Mouse (Mus musculus): Measurements from ENCODE around the gene Mta3. TPM values are rescaled to one million over a fixed set of nuclear protein-coding genes. Genes with fewer than 3 reads are reported as not detected.

Gene Mta3
- polyA plus RNA-seq, 1 experiment from 2014 or later: 35.0 TPM

DNA sequence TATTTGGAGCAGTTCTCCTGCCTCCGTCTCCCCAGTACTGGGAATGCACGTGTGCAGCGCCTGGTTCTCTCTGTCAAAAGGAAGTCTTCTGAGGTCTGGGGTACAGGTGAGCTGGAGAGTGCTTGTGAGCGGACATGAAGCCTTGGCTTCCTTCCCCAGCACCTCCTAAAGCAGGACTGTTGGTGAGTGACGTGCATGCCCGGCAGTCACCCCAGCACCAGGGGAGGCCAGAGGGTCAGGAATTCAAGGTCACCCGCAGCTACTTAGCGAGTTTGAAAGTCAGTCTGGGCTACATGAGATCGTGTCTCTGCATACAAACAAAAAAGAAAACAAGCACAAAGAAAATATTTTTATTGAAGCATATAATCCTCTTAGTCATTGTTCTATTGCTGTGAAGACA is 17.1 kb downstream of the Mta3 start:
- Histone ChIP-seq H3K27me3 (replicated peaks; ENCODE audit: control insufficient read depth, insufficient read depth, low read length) (no peaks in the 10 kb centered on the region), H3K9me3 (ENCODE audit: control insufficient read depth, low read length) (no peaks in the 10 kb centered on the region), H3K4me1 (ENCODE audit: control insufficient read depth, insufficient read depth, low read length) (no peaks in the 10 kb centered on the region), H3K9ac (ENCODE audit: low read depth, low read length) (no peak overlapping the region), H3K4me3 (ENCODE audit: low read length) (no peak overlapping the region), H3K36me3 (ENCODE audit: control insufficient read depth, insufficient read depth, low read length) (0 out of 2 replicates have a peak, but pooled peaks cover 4% of the 10 kb centered on the region), H3K27ac (ENCODE audit: low read length) (no peak overlapping the region), H3K4me2 (ENCODE audit: low read depth, low read length) (no peak overlapping the region)
- ATAC-seq: no peak
- WGBS: 75% methylated on average over 9 of the region's 9 CpGs

DNA sequence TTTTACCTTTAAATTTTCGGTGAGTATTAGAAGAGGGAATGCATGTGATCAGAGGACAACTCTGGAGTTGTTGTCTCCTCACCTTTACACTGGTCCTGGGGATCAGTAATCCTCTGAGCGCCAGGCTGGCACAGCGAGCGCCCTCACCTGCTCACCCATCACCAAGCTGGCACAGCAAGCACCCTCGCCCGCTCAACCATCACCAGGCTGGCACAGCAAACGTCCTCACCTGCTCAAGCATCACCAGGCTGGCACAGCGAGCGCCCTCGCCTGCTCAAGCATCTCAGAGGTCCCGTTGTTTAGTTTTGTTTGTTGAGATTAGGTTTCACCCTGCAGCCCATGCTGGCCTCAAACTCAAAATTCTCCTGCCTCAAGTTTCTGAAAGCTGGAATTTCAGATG is 20.5 kb downstream of the Mta3 start:
- Histone ChIP-seq H3K27ac (ENCODE audit: low read length) (no peak overlapping the region), H3K9me3 (ENCODE audit: control insufficient read depth, low read length) (no peaks in the 10 kb centered on the region), H3K9ac (ENCODE audit: low read depth, low read length) (no peak overlapping the region), H3K27me3 (replicated peaks; ENCODE audit: control insufficient read depth, insufficient read depth, low read length) (no peaks in the 10 kb centered on the region), H3K4me3 (ENCODE audit: low read length) (no peak overlapping the region), H3K36me3 (ENCODE audit: control insufficient read depth, insufficient read depth, low read length) (0 out of 2 replicates have a peak, but pooled peaks cover 4% of the 10 kb centered on the region), H3K4me1 (ENCODE audit: control insufficient read depth, insufficient read depth, low read length) (0 out of 2 replicates have a peak, but pooled peaks cover 2% of the 10 kb centered on the region), H3K4me2 (ENCODE audit: low read depth, low read length) (no peak overlapping the region)
- no peak for ATAC-seq
- 88% methylated on average over 11 of the region's 11 CpGs for WGBS

- H3K27me3 ChIP-seq (replicated peaks; ENCODE audit: control insufficient read depth, insufficient read depth, low read length): no peaks in the 10 kb centered on the region
- ATAC-seq: no peak
- no peak overlapping the region for H3K9ac ChIP-seq (ENCODE audit: low read depth, low read length)
- H3K36me3 ChIP-seq (ENCODE audit: control insufficient read depth, insufficient read depth, low read length): 0 out of 2 replicates have a peak, but pooled peaks cover 4% of the 10 kb centered on the region
- no peak overlapping the region for H3K4me2 ChIP-seq (ENCODE audit: low read depth, low read length)
- no peaks in the 10 kb centered on the region for H3K9me3 ChIP-seq (ENCODE audit: control insufficient read depth, low read length)
- no peak overlapping the region for H3K4me3 ChIP-seq (ENCODE audit: low read length)
- H3K4me1 ChIP-seq (ENCODE audit: control insufficient read depth, insufficient read depth, low read length): 0 out of 2 replicates have a peak, but pooled peaks cover 4% of the 10 kb centered on the region
- H3K27ac ChIP-seq (ENCODE audit: low read length): no peak overlapping the region
- WGBS: 87% methylated on average over 4 of the region's 4 CpGs
Observed at GRCm38 (mm10) chr17:83727707-83728106, 21.7 kb downstream of the Mta3 start.

- ATAC-seq: no peak
Observed at GRCm38 (mm10) chr17:83729029-83729428, 23.1 kb downstream of the Mta3 start.

GRCm38 (mm10) chr17:83730123-83730522 is 24.2 kb downstream of the Mta3 start:
- ATAC-seq: no peak
- no peaks in the 10 kb centered on the region for H3K36me3 ChIP-seq (ENCODE audit: control insufficient read depth, insufficient read depth, low read length)
- 91% methylated on average over 6 of the region's 6 CpGs for WGBS

More at GRCm38 (mm10) chr17:83729029-83729428, 23.1 kb downstream of the Mta3 start:
- H3K4me2 ChIP-seq (ENCODE audit: low read depth, low read length): no peak overlapping the region
- H3K36me3 ChIP-seq (ENCODE audit: control insufficient read depth, insufficient read depth, low read length): no peaks in the 10 kb centered on the region
- no peak overlapping the region for H3K9ac ChIP-seq (ENCODE audit: low read depth, low read length)
- 93% methylated on average over 9 of the region's 9 CpGs for WGBS
- no peaks in the 10 kb centered on the region for H3K9me3 ChIP-seq (ENCODE audit: control insufficient read depth, low read length)
- no peak overlapping the region for H3K27ac ChIP-seq (ENCODE audit: low read length)
- no peak overlapping the region for H3K4me3 ChIP-seq (ENCODE audit: low read length)
- 0 out of 2 replicates have a peak, but pooled peaks cover 4% of the 10 kb centered on the region for H3K4me1 ChIP-seq (ENCODE audit: control insufficient read depth, insufficient read depth, low read length)
- H3K27me3 ChIP-seq (replicated peaks; ENCODE audit: control insufficient read depth, insufficient read depth, low read length): no peaks in the 10 kb centered on the region

GRCm38 (mm10) chr17:83732166-83732629 is 26.2 kb downstream of the Mta3 start:
- no peak overlapping the region for H3K27ac ChIP-seq (ENCODE audit: low read length)
- no peak overlapping the region for H3K4me3 ChIP-seq (ENCODE audit: low read length)
- WGBS: 44% methylated on average over 10 of the region's 10 CpGs
- no peak overlapping the region for H3K4me2 ChIP-seq (ENCODE audit: low read depth, low read length)
- ATAC-seq: peak; percentile 54
- no peak overlapping the region for H3K9ac ChIP-seq (ENCODE audit: low read depth, low read length)
- no peaks in the 10 kb centered on the region for H3K27me3 ChIP-seq (replicated peaks; ENCODE audit: control insufficient read depth, insufficient read depth, low read length)
- 0 out of 2 replicates have a peak, but pooled peaks cover 6% of the 10 kb centered on the region for H3K4me1 ChIP-seq (ENCODE audit: control insufficient read depth, insufficient read depth, low read length)
- H3K9me3 ChIP-seq (ENCODE audit: control insufficient read depth, low read length): no peaks in the 10 kb centered on the region
- H3K36me3 ChIP-seq (ENCODE audit: control insufficient read depth, insufficient read depth, low read length): no peaks in the 10 kb centered on the region

More at GRCm38 (mm10) chr17:83730123-83730522, 24.2 kb downstream of the Mta3 start:
- Histone ChIP-seq H3K27me3 (replicated peaks; ENCODE audit: control insufficient read depth, insufficient read depth, low read length) (no peaks in the 10 kb centered on the region), H3K4me1 (ENCODE audit: control insufficient read depth, insufficient read depth, low read length) (0 out of 2 replicates have a peak, but pooled peaks cover 6% of the 10 kb centered on the region), H3K27ac (ENCODE audit: low read length) (no peak overlapping the region), H3K9me3 (ENCODE audit: control insufficient read depth, low read length) (no peaks in the 10 kb centered on the region), H3K4me3 (ENCODE audit: low read length) (no peak overlapping the region), H3K4me2 (ENCODE audit: low read depth, low read length) (no peak overlapping the region), H3K9ac (ENCODE audit: low read depth, low read length) (no peak overlapping the region)

DNA sequence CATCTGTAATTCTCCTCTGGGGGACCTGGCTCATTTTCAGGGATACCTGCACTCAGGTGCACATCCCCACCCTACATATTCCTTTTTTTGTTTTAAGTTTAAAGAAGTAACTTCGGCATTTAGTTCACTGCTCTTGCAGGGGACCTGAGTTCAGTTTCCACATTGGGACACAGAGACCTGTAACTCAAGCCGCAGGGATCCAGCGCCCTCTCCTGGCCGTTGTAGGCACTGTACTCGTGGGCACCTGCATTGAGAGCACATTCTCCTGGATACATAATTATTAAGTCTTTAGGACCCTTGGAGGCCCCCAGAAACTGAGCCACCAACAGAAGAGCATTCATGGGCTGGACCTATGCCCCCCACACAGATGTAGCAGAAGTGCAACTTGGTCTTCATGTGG is 26.8 kb downstream of the Mta3 start:
- Histone ChIP-seq H3K36me3 (ENCODE audit: control insufficient read depth, insufficient read depth, low read length) (no peaks in the 10 kb centered on the region), H3K27ac (ENCODE audit: low read length) (no peak overlapping the region), H3K9me3 (ENCODE audit: control insufficient read depth, low read length) (no peaks in the 10 kb centered on the region), H3K27me3 (replicated peaks; ENCODE audit: control insufficient read depth, insufficient read depth, low read length) (no peaks in the 10 kb centered on the region), H3K9ac (ENCODE audit: low read depth, low read length) (no peak overlapping the region), H3K4me1 (ENCODE audit: control insufficient read depth, insufficient read depth, low read length) (0 out of 2 replicates have a peak, but pooled peaks cover 6% of the 10 kb centered on the region), H3K4me2 (ENCODE audit: low read depth, low read length) (no peak overlapping the region), H3K4me3 (ENCODE audit: low read length) (no peak overlapping the region)
- ATAC-seq: no peak
- 55% methylated on average over 5 of the region's 5 CpGs for WGBS

- no peak for ATAC-seq
- no peaks in the 10 kb centered on the region for H3K36me3 ChIP-seq (ENCODE audit: control insufficient read depth, insufficient read depth, low read length)
- 90% methylated on average over 9 of the region's 9 CpGs for WGBS
- no peak overlapping the region for H3K4me2 ChIP-seq (ENCODE audit: low read depth, low read length)
- H3K9ac ChIP-seq (ENCODE audit: low read depth, low read length): no peak overlapping the region
- no peak overlapping the region for H3K4me3 ChIP-seq (ENCODE audit: low read length)
- no peaks in the 10 kb centered on the region for H3K27me3 ChIP-seq (replicated peaks; ENCODE audit: control insufficient read depth, insufficient read depth, low read length)
- H3K4me1 ChIP-seq (ENCODE audit: control insufficient read depth, insufficient read depth, low read length): 0 out of 2 replicates have a peak, but pooled peaks cover 2% of the 10 kb centered on the region
- H3K27ac ChIP-seq (ENCODE audit: low read length): no peak overlapping the region
- no peaks in the 10 kb centered on the region for H3K9me3 ChIP-seq (ENCODE audit: control insufficient read depth, low read length)
Observed at GRCm38 (mm10) chr17:83736701-83737100, 30.7 kb downstream of the Mta3 start.

DNA sequence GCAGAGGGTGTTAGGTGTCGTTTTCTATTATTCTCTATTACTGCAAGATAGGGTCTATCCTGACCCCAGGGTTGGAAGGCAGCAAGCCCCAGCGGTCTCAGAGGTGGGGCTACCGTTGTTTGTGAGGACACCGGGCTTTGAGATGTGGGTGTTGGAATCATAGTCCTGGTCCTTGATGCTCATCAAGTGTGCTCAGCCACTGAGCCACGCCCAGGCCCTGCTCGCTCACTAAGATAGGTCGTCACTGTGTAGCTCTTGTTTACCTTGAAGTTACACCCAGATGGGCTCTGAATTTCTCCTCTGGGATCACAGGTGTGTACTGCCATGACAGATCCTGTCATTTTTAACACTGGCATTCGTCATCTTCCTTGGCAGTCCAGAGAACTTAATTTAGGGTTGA is 31.8 kb downstream of the Mta3 start:
- WGBS: 82% methylated on average over 8 of the region's 8 CpGs

More for the DNA sequence above, 31.8 kb downstream of the Mta3 start:
- Histone ChIP-seq H3K27me3 (replicated peaks; ENCODE audit: control insufficient read depth, insufficient read depth, low read length) (no peaks in the 10 kb centered on the region), H3K4me3 (ENCODE audit: low read length) (no peak overlapping the region), H3K9ac (ENCODE audit: low read depth, low read length) (no peak overlapping the region), H3K4me1 (ENCODE audit: control insufficient read depth, insufficient read depth, low read length) (0 out of 2 replicates have a peak, but pooled peaks cover 2% of the 10 kb centered on the region), H3K27ac (ENCODE audit: low read length) (no peak overlapping the region), H3K9me3 (ENCODE audit: control insufficient read depth, low read length) (no peaks in the 10 kb centered on the region), H3K36me3 (ENCODE audit: control insufficient read depth, insufficient read depth, low read length) (no peaks in the 10 kb centered on the region), H3K4me2 (ENCODE audit: low read depth, low read length) (no peak overlapping the region)
- no peak for ATAC-seq
